Mouse (Mus musculus) stomach, embryonic 15.5 days (tissue): ENCODE results near the gene Pax5. TPM values are rescaled to one million over a fixed set of nuclear protein-coding genes. Genes with fewer than 3 reads are reported as not detected.

ENCODE experiments used
- ATAC-seq: fragments of 200-750 bp; cut with Nextera tagmentation; 2 replicates; pipeline ENCODE4 v1.8.0; 2017; ENCODE audit warnings: low read depth, moderate number of reproducible peaks, moderate TSS enrichment; ENCODE audit not compliant: insufficient read depth, low FRiP score
- H3K27ac ChIP-seq: fragments of 300-500 bp; sonication (generic); 2 replicates; pipeline ENCODE4 v1.5.1; 2015; ENCODE audit warnings: mild to moderate bottlenecking, inconsistent platforms
- H3K27me3 ChIP-seq: fragments of 300-500 bp; sonication (generic); replicated peaks from 2 replicates; pipeline ENCODE4 v1.6.1; 2015; ENCODE audit warnings: inconsistent platforms
- H3K36me3 ChIP-seq: fragments of 300-500 bp; sonication (generic); 2 replicates; pipeline ENCODE4 v1.6.1; 2015; ENCODE audit warnings: inconsistent platforms
- H3K4me1 ChIP-seq: fragments of 300-500 bp; sonication (generic); 2 replicates; pipeline ENCODE4 v1.6.1; 2015; ENCODE audit warnings: inconsistent platforms
- H3K4me2 ChIP-seq: fragments of 300-500 bp; sonication (generic); 2 replicates; pipeline ENCODE4 v1.6.1; 2015; ENCODE audit warnings: mild to moderate bottlenecking, inconsistent platforms
- H3K4me3 ChIP-seq: fragments of 300-500 bp; sonication (generic); replicated peaks from 2 replicates; pipeline ENCODE4 v1.5.1; 2015; ENCODE audit warnings: inconsistent platforms
- H3K9ac ChIP-seq: fragments of 300-500 bp; sonication (generic); 2 replicates; pipeline ENCODE4 v1.6.1; 2015; ENCODE audit warnings: inconsistent platforms
- H3K9me3 ChIP-seq: fragments of 300-500 bp; sonication (generic); 2 replicates; pipeline ENCODE4 v1.6.1; 2016; ENCODE audit warnings: inconsistent platforms
- WGBS: fragments of 180-500 bp; shearing (Covaris S2); methylation state at CpG from one replicate; pipeline ENCODE4 v1.1.7; 2015; 5-methylcytosine and 5-hydroxymethylcytosine counted together
- polyA plus RNA-seq: library from polyadenylated mRNA; unstranded; fragments of >200 nt; fragmentation: Nextera tagmentation; extraction: Ambion mirVana; gene quantifications from 2 replicates; pipeline ENCODE4 v1.2.1, GENCODE M21; 2015

Pax5 gene
- polyA plus RNA-seq, 1 experiment from 2014 or later, result 0.05 TPM

GRCm38 (mm10) chr4:44511682-44512081 is 198.6 kb downstream of the Pax5 start:
- Histone ChIP-seq H3K4me1 (no peaks in the 10 kb centered on the region), H3K36me3 (no peaks in the 10 kb centered on the region), H3K27ac (no peak overlapping the region), H3K4me2 (no peak overlapping the region), H3K4me3 (no peak overlapping the region), H3K9ac (no peak overlapping the region), H3K27me3 (peaks cover 17% of the 10 kb centered on the region), H3K9me3 (no peaks in the 10 kb centered on the region)
- no peak for ATAC-seq
- 7% methylated on average over 7 of the region's 7 CpGs for WGBS

GRCm38 (mm10) chr4:44508386-44509226 is 201.7 kb downstream of the Pax5 start:
- Histone ChIP-seq H3K4me1 (no peaks in the 10 kb centered on the region), H3K9me3 (no peaks in the 10 kb centered on the region), H3K4me3 (no peak overlapping the region), H3K36me3 (no peaks in the 10 kb centered on the region), H3K9ac (no peak overlapping the region), H3K27me3 (peaks cover 17% of the 10 kb centered on the region), H3K27ac (no peak overlapping the region), H3K4me2 (no peak overlapping the region)
- 12% methylated on average over 25 of the region's 25 CpGs for WGBS
- no peak for ATAC-seq

GRCm38 (mm10) chr4:44507861-44508260 is 202.4 kb downstream of the Pax5 start:
- Histone ChIP-seq H3K27me3 (peaks cover 17% of the 10 kb centered on the region), H3K9me3 (no peaks in the 10 kb centered on the region), H3K4me3 (no peak overlapping the region), H3K9ac (no peak overlapping the region), H3K27ac (no peak overlapping the region), H3K4me1 (no peaks in the 10 kb centered on the region), H3K36me3 (no peaks in the 10 kb centered on the region), H3K4me2 (no peak overlapping the region)
- no peak for ATAC-seq
- 26% methylated on average over 14 of the region's 14 CpGs for WGBS

GRCm38 (mm10) chr4:44504998-44505397 is 205.3 kb downstream of the Pax5 start:
- Histone ChIP-seq H3K9ac (no peak overlapping the region), H3K4me3 (no peak overlapping the region), H3K4me1 (no peaks in the 10 kb centered on the region), H3K27ac (no peak overlapping the region), H3K36me3 (no peaks in the 10 kb centered on the region), H3K4me2 (no peak overlapping the region), H3K9me3 (no peaks in the 10 kb centered on the region), H3K27me3 (peaks cover 13% of the 10 kb centered on the region)
- 66% methylated on average over 7 of the region's 7 CpGs for WGBS
- ATAC-seq, result no peak

- H3K27ac ChIP-seq, result no peak overlapping the region
- H3K4me3 ChIP-seq, result no peak overlapping the region
- no peaks in the 10 kb centered on the region for H3K36me3 ChIP-seq
- no peaks in the 10 kb centered on the region for H3K27me3 ChIP-seq
- no peak for ATAC-seq
- no peak overlapping the region for H3K9ac ChIP-seq
- H3K9me3 ChIP-seq, result no peaks in the 10 kb centered on the region
- WGBS, result 46% methylated on average over 9 of the region's 9 CpGs
- no peaks in the 10 kb centered on the region for H3K4me1 ChIP-seq
- no peak overlapping the region for H3K4me2 ChIP-seq
Measured at GRCm38 (mm10) chr4:44502196-44502867, 208.0 kb downstream of the Pax5 start.

- no peaks in the 10 kb centered on the region for H3K27me3 ChIP-seq
- H3K36me3 ChIP-seq, result no peaks in the 10 kb centered on the region
- 75% methylated on average over 5 of the region's 5 CpGs for WGBS
- no peak overlapping the region for H3K4me2 ChIP-seq
- ATAC-seq, result no peak
- H3K9ac ChIP-seq, result no peak overlapping the region
- no peak overlapping the region for H3K27ac ChIP-seq
- no peaks in the 10 kb centered on the region for H3K9me3 ChIP-seq
- no peaks in the 10 kb centered on the region for H3K4me1 ChIP-seq
- no peak overlapping the region for H3K4me3 ChIP-seq
Measured at GRCm38 (mm10) chr4:44498156-44498555, 212.1 kb downstream of the Pax5 start.

- Histone ChIP-seq H3K4me3 (no peak overlapping the region), H3K36me3 (no peaks in the 10 kb centered on the region), H3K27me3 (no peaks in the 10 kb centered on the region), H3K9me3 (no peaks in the 10 kb centered on the region), H3K4me2 (no peak overlapping the region), H3K4me1 (no peaks in the 10 kb centered on the region), H3K9ac (no peak overlapping the region), H3K27ac (no peak overlapping the region)
- ATAC-seq, result no peak
- WGBS, result 52% methylated on average over 2 of the region's 2 CpGs
Measured at GRCm38 (mm10) chr4:44495836-44496235, 214.5 kb downstream of the Pax5 start.

- Histone ChIP-seq H3K9ac (no peak overlapping the region), H3K27ac (no peak overlapping the region), H3K4me3 (no peak overlapping the region), H3K36me3 (no peaks in the 10 kb centered on the region), H3K4me2 (no peak overlapping the region), H3K9me3 (no peaks in the 10 kb centered on the region), H3K4me1 (no peaks in the 10 kb centered on the region), H3K27me3 (no peaks in the 10 kb centered on the region)
- 58% methylated on average over 6 of the region's 6 CpGs for WGBS
- ATAC-seq, result no peak
Measured at GRCm38 (mm10) chr4:44493756-44494155, 216.5 kb downstream of the Pax5 start.

- H3K4me2 ChIP-seq, result no peak overlapping the region
- H3K4me3 ChIP-seq, result no peak overlapping the region
- no peak overlapping the region for H3K9ac ChIP-seq
- no peak overlapping the region for H3K27ac ChIP-seq
- ATAC-seq, result no peak
- no peaks in the 10 kb centered on the region for H3K4me1 ChIP-seq
- 80% methylated on average over 6 of the region's 6 CpGs for WGBS
- H3K27me3 ChIP-seq, result no peaks in the 10 kb centered on the region
- no peaks in the 10 kb centered on the region for H3K9me3 ChIP-seq
- H3K36me3 ChIP-seq, result no peaks in the 10 kb centered on the region
Measured at GRCm38 (mm10) chr4:44490872-44491271, 219.4 kb downstream of the Pax5 start.

- Histone ChIP-seq H3K4me2 (no peak overlapping the region), H3K9ac (no peak overlapping the region), H3K4me3 (no peak overlapping the region), H3K27me3 (no peaks in the 10 kb centered on the region), H3K4me1 (no peaks in the 10 kb centered on the region), H3K9me3 (no peaks in the 10 kb centered on the region), H3K36me3 (no peaks in the 10 kb centered on the region), H3K27ac (no peak overlapping the region)
- 28% methylated on average over 8 of the region's 8 CpGs for WGBS
- ATAC-seq, result no peak
Measured at GRCm38 (mm10) chr4:44488702-44489101, 221.6 kb downstream of the Pax5 start.

GRCm38 (mm10) chr4:44488219-44488618 is 222.1 kb downstream of the Pax5 start:
- Histone ChIP-seq H3K9ac (no peak overlapping the region), H3K9me3 (no peaks in the 10 kb centered on the region), H3K4me1 (no peaks in the 10 kb centered on the region), H3K36me3 (no peaks in the 10 kb centered on the region), H3K27ac (no peak overlapping the region), H3K4me3 (no peak overlapping the region), H3K4me2 (no peak overlapping the region), H3K27me3 (no peaks in the 10 kb centered on the region)
- no peak for ATAC-seq
- 55% methylated on average over 8 of the region's 8 CpGs for WGBS

- Histone ChIP-seq H3K27me3 (no peaks in the 10 kb centered on the region), H3K4me2 (no peak overlapping the region), H3K36me3 (no peaks in the 10 kb centered on the region), H3K9ac (no peak overlapping the region), H3K27ac (no peak overlapping the region), H3K4me3 (no peak overlapping the region), H3K4me1 (no peaks in the 10 kb centered on the region), H3K9me3 (no peaks in the 10 kb centered on the region)
- WGBS, result 82% methylated on average over 9 of the region's 9 CpGs
- no peak for ATAC-seq
Measured at GRCm38 (mm10) chr4:44482851-44483250, 227.4 kb downstream of the Pax5 start.
